Mouse (Mus musculus) mouse trophoblast stem cell (cell line): ENCODE data around the gene Olfr828.

Source experiments
- in situ Hi-C, 2 experiments: fragments of 300-500 bp; cut with MseI, MboI; formaldehyde crosslinking; loops; 2 replicates in 1 of 2; 3 replicates in 1 of 2; pipeline ENCODE4 v1.15.1; 2025

Olfr828 gene

DNA sequence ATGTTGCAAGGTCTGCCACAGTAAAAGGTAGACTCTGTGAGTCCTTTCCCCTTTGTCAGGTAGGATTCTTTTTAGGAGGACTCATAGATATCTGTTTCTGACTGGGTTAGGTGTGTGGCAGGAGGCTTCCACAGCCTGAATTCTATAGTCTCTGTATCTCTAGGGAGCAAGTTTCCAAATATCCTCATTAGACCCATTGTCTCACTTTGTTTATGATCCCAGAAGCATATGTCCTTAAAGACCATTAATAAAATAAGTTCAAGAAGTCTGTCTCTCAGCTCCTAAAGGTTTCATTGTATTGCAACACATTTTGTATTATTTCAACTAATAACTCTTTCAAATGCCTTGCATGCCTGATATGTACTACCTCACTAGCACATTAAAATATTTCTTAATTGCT is at the start of gene Olfr828:
TSS of gene Olfr828 (minus strand) at position 101 of the 400 bp plus-strand sequence.
- in situ Hi-C loops = no loop called here

DNA sequence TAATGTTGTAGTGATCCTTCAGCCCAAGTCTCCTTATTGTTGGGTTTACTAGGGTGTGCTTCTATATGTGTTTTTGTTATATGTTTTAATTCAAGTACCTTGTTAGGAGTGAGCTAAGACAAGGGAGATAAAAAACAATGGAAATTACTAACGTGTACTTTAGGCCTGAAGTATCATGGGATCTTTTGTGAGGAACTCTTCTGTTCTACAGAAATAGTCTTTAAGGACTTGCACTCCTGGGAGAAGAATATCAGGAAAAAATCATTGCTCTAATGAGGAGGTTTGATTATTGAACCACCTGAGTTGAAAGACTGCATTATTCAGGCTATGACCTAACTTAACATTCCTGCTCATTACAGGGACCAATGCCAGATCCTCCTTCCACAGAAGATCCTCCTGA is 35.3 kb upstream of the Olfr828 start, which contains the start of gene Olfr829:
TSS of gene Olfr829 (plus strand) at position 301 of the 400 bp plus-strand sequence.
- in situ Hi-C loops = no loop called here

DNA sequence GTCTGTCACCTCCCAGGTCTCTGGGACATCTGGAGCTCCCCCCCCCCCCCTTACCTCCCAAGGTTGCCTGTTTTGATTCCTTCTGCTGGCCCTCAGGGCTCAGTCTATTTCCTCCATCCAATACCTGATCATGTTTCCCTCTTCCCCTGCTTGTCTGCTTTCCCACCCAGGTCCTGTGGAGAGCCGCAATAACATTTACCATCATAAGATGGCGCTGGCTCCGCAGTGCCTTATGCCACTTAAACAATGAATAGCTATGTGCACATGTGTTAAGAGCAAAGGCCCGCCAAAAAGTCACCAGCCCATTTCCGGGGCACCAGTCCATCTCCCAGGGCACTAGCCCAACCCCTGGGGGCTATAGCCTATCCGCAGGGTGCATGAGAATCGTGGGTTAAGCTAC is 34.0 kb downstream of the Olfr828 start:
- in situ Hi-C loops = no loop called here

DNA sequence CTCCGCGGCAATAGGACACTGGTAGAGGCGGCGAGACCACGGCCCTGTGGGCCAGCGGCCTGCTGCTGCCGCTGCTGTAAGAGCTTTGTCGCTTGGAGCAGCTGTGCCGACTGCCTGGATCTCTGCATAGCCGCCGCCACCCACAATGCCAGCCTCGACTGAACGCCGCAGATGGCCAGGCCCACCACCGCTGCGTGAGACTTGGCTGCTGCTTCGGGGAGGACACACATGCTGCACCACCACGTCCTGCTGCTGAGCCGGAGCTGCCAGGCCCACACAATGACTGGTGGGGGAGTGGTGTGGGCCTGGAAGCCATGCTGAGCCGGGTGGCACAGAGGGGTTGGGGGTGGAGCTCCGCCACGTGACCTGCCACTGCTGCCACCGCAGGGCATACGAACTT is 39.9 kb downstream of the Olfr828 start:
- in situ Hi-C loops = no loop called here

DNA sequence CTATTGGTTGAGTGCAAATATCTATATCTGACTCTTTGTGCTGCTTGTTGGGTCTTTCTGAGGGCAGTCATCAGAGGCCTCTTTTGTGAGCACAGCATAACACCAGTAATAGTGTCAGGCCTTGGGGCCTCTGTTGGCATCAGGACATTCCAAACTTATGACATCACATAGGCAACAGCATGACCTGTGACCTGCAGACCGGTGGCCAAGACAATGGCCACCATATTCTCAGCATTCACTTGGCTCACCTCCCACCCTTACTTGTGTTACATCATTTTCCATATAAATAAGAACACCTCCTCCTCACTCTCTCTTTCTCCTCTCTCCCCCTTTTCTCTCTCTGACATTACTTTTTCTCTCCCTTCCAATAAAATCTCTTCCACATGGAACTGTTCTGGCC is 40.3 kb downstream of the Olfr828 start:
- in situ Hi-C loops = no loop called here
